Mouse (Mus musculus) megakaryocyte progenitor cell, adult 5-6 weeks (primary cell): ENCODE measurements around the gene Jakmip3. TPM values are rescaled to one million over a fixed set of nuclear protein-coding genes. Genes with fewer than 3 reads are reported as not detected.

Experiments
- ATAC-seq: replicated peaks from 2 replicates; pipeline ENCODE4 v1.8.0; 2016; ENCODE audit warnings: mild to moderate bottlenecking, moderate TSS enrichment, inconsistent platforms; ENCODE audit not compliant: poor library complexity
- total RNA-seq, 2 experiments: library from RNA; stranded (forward) in 1 of 2; stranded (reverse) in 1 of 2; fragments of 157-497, 149-512 nt in 1 of 2; fragments of 200-1000 nt in 1 of 2; gene quantifications; 2 replicates each; pipeline versions ENCODE4 v1.2.3 to v1.2.4; 2015 to 2017

Jakmip3 gene
- total RNA-seq, 2 experiments from 2014 or later = not detected

DNA sequence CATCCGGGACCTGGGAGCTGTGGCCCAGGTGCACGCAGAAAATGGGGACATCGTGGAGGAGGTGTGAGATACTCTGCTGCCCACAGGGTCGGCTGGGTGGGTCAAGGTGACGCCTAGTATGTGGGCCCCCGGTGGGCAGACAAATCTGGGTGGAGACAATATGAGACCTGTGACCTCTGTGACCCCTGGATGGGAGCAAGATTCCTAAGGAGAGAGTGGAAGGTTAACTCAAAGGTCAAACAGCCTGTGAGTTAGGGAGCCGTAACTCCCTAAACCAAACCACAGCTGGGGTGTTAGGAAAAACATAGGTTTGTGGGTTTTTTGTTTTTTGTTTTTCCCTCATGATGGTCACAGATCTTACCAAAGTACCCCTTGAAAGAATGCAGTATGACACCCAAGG, 153.3 kb downstream of the Jakmip3 start:
- no peak for ATAC-seq

GRCm38 (mm10) chr7:139094761-139095160, 154.2 kb downstream of the Jakmip3 start:
- ATAC-seq = no peak

GRCm38 (mm10) chr7:139095282-139095681, 154.8 kb downstream of the Jakmip3 start:
- ATAC-seq = no peak

DNA sequence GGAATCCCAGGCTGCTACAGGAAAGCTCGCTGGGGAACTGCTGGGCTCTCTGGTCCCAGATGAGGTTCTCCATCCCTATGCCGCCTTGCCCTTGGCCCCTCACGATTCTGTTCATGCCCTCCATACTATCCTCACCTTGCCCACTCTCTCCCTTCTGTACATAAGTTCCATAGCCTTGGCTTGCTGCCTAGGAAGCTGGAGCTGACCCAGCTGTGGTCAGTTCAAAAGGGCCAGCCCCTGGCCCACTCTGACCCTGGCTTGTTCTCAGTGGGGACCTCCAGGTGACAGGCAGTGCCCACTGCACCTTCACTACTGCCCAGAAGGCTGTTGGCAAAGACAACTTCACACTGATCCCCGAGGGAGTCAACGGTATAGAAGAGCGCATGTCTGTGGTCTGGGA, 155.9 kb downstream of the Jakmip3 start:
- ATAC-seq = no peak

DNA sequence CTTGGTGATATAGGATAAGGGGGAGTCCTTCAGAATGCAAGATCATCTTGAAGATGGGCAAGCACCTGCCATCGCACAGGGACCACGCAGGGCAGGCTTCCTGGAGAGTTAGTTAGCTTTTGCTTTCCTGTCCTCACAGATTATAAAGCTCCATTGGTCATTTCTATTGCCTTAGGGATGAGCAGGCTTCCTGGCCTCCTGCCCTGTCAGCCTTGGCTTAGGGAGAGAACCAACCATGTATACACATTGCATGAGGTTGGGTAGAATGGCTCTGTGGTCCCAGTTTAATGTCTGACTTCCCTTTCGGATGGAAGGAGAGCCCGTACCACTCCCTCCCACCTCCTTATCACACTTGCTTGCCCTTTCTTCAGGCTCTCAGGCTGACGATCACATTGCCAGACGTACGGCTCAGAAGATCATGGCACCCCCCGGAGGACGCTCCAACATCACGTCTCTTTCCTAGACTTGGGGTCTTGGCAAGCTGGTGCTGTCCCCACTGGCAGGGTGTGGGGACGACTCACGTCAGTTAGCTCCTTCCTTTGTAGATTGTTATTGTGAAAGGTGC, 160.1 kb downstream of the Jakmip3 start:
- no peak for ATAC-seq

DNA sequence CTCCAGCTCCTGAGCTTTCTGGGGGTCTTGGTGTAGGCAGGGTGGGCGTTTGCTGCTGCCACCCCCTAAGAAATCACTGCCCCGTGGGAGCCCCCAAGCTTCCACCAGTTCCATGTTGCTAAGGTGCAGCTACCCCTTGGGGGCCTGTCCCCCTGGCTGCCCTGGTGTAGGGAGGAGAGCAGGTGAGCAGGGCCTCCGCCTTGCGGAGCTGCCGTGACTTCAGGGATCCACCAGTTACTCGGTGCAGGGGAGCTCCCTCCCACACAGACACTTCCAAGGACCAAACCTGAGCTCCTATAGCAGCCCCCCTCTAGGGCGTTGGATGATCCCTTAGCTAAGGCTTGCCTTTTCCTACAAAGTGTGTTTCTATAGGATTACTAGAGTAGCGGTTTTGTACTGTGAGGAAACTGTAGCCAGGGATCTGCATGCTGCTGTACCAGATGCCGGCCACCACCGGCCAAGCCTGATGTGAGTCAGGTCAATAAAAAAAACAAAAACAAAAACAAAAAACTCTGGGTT, 160.8 kb downstream of the Jakmip3 start:
- ATAC-seq = no peak

GRCm38 (mm10) chr7:139101826-139102225, 161.3 kb downstream of the Jakmip3 start:
- no peak for ATAC-seq

DNA sequence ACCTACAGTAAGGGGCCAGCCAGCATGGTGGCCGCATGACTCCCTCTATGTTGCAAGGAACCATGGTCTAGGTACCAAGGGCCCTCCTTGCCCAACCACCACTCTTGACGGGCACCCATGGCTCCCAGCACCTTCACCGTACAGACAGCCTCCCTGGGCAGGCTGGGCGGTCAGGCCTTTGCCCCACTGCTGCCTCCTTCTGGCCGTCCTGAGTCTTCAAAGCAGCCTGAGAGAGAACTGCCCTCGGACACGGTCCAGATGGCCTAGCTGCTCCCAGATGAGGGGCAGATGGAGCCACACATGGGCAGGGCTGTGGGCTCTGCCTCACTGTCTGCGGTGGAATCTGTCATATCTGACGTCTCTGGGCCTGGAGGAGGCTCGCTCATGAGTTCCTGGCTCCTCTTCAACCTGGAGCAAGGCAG, 163.4 kb downstream of the Jakmip3 start:
- ATAC-seq = no peak

- no peak for ATAC-seq
These were observed 164.5 kb downstream of the Jakmip3 start for GRCm38 (mm10) chr7:139105076-139105475.

DNA sequence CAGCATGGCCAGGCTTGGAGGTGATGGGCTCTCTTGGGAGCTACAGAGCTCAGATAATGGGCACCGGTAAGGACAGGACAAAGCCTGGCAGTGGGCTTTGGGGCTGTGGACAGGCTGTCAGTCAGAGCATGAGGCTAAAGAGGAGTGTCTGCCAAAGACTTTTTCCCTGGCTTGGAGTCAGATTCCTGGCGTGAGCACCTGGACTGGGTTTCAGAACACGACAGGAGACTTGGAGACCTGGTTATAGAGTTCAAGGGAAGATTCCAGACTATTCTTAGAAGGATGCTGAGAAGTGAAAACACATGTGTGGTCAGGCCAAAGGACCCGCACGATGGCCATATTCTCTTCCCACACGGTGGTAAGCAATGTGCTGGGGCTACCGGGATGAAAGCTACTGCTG, 165.2 kb downstream of the Jakmip3 start:
- ATAC-seq = no peak

DNA sequence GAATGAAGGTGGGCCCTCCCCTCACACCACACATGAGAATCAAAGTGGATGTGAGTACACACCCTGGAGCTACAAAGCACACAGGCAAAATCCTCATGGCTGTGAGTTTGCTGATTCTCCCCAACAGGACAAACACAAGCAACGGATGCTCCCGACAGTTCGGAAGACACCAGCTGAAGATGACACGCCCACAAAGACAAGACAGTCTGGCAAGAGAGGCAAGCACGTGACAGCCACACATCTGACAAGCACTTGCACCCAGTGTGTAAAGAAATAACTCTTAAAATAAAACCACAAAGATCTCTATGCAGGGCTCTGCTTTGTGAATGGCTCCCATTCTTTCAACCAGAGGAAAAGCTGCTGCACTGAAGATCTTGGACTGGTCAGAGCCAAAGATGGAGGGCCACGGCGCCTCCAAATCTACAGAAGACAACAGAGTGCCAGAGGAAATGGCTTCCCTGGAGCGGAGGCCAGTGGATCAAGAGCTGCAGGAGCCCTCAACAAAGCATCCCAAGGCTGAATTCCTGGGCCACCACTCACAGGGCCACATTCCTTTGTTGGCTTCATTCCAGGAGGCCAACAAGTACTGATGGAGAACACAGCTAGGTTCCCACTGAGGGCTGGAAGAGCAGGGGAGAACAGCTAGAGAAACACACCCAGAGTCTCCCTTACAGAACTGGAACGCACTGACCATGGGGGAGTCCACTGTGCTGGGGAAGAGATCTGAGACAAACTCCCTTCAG, 167.5 kb downstream of the Jakmip3 start:
- no peak for ATAC-seq

DNA sequence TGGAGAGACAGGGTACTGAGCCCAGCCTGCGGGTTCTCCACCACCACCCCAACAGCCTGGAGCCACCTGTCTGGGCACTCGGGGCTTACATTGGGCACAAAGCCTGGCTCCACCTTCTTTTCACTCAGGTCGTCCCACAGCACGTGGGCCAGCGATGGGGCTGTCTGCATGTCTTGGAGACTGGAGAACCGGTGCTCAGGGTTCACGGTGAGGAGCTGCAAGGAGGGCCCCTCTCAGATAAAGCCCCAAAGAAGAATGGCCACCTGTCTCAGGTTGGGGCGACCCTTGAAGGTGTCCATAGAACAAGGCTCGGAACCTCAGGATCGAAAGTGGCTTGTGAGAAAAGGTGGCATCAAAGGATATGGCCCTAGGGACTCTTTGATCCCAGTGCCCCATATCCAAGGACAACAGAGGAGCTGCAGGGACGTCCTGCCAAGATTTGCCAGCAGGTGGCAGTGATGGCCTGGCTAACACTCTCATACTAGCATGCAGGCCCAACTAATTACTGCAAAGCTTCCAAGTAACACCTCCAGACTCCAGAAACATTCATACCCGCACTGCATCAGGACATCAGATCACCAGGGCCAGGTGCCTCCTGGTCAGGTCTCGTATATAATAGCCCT, 178.7 kb downstream of the Jakmip3 start:
- peak; percentile 97 for ATAC-seq

DNA sequence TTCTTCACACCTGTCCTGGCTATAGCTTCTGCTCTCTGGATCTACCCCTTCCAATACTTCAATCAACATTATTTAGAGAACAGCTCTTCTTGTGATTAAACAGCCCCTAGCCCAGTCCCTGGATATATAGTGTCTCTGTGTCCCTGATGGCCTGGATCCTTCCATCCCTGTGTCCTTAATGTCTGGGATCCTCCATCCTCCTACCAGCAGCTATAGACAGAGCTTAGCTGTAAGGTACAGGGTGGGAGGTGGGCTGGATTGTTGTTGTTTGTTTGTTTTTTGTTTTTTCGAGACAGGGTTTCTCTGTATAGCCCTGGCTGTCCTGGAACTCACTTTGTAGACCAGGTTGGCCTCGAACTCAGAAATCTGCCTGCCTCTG, 179.2 kb downstream of the Jakmip3 start:
- ATAC-seq = no peak

- ATAC-seq = peak; percentile 43
These were observed 185.4 kb downstream of the Jakmip3 start for GRCm38 (mm10) chr7:139125881-139126280.

GRCm38 (mm10) chr7:139126549-139126948, 186.0 kb downstream of the Jakmip3 start:
- no peak for ATAC-seq

- no peak for ATAC-seq
These were observed 188.5 kb downstream of the Jakmip3 start for GRCm38 (mm10) chr7:139128994-139129393.

DNA sequence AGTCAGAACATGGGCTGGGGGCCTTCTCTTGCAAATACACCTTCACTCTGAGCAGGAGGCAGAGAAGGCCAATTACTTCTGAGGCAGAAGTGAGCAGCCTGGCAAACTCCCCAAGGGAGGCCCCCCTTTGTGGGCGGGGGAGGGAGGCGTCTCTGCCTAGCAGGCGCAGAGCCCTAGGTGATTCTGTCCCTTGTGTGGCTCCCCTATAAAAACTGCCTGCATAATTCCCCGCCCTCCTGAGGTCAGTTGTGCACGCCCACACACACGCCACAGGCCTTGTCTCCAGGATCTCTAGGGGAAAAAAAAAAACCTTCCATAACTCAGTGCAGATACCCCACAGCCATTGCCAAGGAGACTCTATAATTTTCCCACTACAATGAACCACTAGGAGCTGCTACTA, 189.8 kb downstream of the Jakmip3 start:
- peak; percentile 30 for ATAC-seq

DNA sequence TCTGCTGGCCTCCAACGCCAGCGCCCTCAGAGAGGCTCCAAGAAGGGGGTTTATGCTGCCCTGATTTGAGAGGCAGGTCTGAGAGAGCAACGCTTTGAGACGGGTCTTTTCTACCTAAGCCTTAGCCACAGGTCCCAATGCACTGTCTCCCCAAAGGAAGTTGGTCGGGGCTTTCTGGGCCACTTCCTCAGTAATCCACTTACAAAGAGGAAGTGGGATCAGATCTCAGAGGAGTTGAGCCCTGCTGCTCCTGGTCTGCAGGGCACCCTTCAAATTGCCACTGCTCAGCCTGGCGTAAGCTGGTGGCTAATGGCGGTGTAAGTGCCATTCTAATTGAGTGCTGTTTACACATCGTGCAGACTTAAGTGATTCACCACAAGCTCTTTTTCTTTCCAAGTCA, 191.0 kb downstream of the Jakmip3 start:
- ATAC-seq = peak; percentile 78

DNA sequence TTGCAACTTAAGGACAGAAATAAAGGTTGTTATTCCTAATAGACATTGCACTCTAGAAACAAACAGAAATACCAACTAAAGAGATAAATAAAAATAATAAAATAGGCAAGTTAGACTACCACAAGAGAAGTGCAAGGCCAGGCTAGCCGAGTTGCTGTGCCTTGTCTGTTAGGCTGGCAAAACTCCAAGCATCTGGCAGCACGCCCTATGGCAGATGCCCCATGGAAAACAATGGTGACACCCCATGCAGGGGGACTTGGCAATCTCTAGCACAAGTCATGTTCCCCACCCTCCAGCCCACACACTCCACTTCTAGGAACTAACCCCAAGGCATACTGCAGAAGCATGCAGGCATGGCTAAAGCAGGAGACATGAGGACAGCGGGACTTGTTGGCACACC, 192.9 kb downstream of the Jakmip3 start:
- ATAC-seq = no peak
